Mouse (Mus musculus) gastrocnemius, postnatal 4 days (tissue): ENCODE measurements at regions not wholly inside any gene's neighbourhood (a gene's known extent, or its start where the extent isn't known, plus 50 kb on each side); places are given as distances from the start of the nearest gene placed in this dataset.
"Not testable (repeated sequence)": the region's sequence is repeated elsewhere in the genome, so short reads cannot be mapped to it uniquely, and the experiment has no call there.

Source experiments
- DNase-seq, 2 experiments: peaks; one replicate each; pipeline ENCODE4 v3.0.0; 2021 to 2022; ENCODE audit warnings: low spot score in 2 of 2, mixed read lengths in 2 of 2

- DNase-seq, result no peak
Observed at GRCm38 (mm10) chr7:62179387-62179786, 167.0 kb upstream of the Ndn start.

- no peak for DNase-seq
Observed at GRCm38 (mm10) chr7:62208529-62208928, 137.8 kb upstream of the Ndn start.

DNA sequence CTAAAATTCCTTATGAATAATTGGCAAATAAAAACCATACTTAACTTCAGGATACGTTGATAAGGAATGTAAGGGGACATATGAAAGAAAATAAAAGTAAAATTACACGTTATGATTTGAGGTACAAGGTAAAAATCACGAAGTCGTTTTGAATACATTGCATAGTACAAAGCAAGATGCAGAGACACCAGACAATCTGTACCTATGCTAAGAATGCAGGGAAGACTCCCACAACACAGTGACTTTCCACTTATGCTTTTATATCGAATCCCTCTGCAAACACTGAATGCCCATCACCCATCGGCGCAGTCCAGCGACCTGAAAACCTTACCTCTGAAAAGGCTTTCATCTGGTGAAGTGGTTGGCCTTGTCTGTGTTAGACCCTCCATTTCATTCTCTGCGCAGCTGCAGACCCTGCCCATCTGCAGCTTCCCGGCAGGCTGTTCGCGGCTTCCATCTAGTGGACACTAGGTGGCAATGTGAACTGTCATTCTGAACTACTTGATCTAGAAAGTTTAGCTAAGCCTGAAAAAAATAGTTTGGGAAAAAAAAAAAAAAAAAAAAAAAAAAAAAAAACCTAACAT lies 137.2 kb upstream of the Ndn start:
- DNase-seq, result peak in 1 of 2 experiments; percentile 15

DNA sequence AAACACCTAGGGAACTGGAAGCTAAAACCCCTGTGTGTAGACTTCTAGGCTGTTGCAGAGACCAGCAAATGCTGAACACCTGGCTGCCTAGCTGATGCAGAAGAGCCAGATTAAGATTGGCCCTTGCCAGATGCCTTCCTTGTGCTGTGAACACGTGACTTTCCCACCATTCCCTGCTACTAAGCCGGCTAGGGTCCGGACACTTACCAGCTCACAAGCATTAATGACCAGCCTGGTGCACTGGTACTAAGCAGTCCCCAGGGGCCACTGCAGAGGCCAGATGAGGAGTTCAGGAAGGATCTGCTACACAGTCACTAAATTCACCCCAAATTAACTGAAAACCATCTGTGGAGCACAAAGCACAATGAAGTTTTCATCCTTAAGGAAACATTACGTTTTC lies 121.2 kb upstream of the Ndn start:
- DNase-seq, result no peak

GRCm38 (mm10) chr7:62227727-62228126 lies 118.6 kb upstream of the Ndn start:
- peak in 1 of 2 experiments; percentile 10 for DNase-seq

GRCm38 (mm10) chr7:62230713-62231112 lies 115.7 kb upstream of the Ndn start:
- no peak for DNase-seq

DNA sequence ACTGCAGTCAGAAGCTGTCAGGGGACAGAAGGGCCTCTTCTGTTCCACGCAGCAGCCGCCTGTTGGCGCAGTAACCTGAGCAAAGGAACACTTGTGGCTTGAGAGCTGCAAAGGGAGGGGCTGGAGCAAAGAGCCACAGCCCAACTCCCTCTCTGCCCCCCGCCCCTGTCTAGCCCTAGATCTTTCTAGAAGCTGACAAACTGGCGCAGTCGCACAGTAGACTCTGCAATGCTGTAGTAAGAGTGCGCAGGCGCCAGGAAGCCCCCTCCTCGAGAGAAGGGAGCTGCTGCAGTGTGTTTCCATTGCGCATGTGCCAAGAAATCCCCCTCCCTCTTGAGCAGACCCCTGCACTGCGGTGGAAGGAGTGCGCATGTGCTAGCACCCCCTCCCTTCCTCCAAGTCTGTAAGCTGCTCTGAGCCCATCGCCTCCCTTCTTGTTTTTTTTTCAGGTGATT lies 115.2 kb upstream of the Ndn start:
- DNase-seq, result peak in 1 of 2 experiments; percentile 35

DNA sequence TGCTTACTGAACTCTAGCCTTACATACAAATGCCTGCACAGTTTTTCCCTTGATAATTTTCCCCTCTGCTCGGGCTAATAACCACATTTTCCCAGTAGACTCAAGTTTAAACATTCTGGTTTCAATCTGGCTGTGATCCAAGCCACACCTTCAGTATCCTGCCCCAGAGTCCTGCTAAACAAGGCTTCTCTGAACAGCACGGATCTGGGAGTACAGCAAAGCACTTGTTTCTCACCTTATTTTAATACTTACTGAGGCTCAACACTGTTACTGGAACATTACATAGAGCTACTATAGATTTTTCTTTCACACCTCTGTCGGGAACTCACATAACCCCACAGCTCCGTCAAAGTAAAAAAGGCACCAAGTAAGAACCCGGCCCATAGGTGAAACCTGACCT lies 114.3 kb upstream of the Ndn start:
- no peak for DNase-seq

- DNase-seq, result no peak
Observed at GRCm38 (mm10) chr7:62234037-62234436, 112.3 kb upstream of the Ndn start.

DNA sequence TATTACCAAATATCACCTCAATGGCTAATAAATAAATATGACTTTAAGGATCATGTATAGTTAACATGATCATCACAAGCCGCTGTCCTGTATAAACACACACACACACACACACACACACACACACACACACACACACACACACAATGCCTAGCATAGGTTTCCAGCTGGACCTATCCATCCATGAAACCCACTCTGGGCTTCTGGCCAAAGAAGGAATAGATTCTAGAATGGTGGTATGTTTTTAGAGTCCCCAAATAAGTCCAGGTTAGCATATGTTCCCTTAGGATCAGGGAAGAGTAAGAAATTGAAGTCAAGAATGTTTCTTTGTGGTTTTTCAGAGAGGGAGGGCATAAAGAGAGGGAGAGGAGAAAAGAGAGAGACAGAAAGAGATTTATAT lies 110.6 kb upstream of the Ndn start:
- DNase-seq, result no peak

DNA sequence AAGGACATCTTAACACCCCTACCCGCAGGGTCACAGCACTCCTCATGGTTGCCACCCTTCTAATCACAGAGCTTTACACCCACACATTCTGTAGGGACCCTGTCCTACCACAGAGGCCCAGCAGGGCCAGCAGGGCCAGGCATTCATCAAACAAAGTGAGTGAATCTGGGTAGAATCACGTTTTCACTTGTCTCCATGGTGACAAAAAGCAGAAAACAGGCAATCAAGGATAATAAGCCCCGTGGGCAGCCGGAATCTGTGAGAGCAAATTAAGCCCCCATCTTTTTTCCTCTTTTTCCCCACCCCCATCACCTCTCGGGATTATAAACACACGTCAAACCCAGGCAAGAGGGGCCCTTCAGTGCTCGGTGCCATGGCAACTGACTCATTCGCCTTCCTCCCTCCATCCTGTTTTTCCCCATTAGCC lies 84.7 kb upstream of the Ndn start:
- DNase-seq, result no peak

GRCm38 (mm10) chr7:62262174-62262573 lies 84.2 kb upstream of the Ndn start:
- not testable (repeated sequence) for DNase-seq

DNA sequence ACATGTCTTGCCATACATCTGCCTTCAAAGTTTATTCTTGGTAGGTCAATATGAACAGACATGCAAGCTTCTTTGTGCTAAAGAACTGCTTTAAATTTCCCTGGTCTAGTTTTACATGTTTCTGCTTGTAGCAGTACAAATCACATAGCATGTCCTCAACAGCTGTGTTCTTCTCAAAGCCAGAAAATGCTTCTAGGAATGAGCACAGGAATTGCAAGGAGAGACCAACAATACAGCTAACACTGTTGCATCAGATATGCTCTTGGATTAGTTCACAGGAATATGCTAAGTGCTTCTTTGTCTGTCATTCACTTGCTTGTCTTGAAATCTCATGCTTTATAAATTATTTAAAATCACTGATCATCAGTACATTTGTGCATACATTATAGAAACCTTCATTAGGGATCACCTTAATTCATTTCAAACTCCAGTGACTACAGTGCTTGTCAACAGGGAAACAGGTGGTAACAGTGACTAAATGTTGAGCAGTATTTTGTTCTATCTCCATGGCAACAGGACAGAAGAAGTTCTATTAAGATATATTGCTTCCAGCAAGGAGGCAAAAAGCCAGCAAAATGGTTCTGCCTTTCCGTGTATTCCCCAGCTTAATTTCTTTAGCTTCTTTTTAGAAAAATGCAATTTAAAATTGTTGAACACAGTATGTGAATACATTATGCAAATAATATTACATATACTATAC lies 77.1 kb upstream of the Ndn start:
- no peak for DNase-seq

DNA sequence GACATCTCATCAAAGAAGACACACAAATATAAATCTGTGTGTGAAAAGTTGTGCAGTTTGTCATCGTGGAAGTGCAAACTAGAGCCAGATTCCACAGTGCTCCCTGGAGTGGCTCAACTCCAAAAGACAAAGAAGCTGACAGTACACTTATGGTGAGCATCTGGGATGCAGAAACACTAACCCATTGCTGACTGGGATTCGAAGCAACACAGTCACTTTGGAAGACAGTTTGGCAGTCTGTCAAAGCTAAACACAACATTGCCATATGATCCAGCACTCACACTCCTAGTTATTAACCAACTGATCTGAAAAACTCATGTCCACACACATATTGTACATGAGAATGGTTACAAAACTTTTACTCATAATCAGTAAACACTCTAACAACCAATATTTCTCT lies 70.2 kb upstream of the Ndn start:
- no peak for DNase-seq

GRCm38 (mm10) chr7:62278492-62278891 lies 67.9 kb upstream of the Ndn start:
- DNase-seq, result no peak

DNA sequence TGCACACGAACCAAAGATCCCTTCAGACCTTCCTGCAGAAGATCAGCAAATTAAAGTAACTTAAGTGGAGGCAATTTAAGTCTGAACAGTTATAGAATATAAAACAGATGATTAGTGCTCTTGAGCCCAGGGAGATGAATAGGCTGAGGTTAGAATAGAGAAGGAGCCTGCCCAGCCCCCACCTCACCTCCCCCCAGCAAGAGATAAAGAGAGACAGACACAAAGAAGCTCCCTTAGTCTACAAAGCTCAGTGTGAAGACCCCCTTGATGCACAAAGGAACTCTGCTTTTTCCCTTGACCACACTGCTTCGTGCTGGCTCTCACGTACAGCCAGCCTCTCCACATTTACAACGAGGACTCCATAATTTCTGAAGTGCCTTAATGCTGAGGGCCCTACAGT lies 67.3 kb upstream of the Ndn start:
- no peak for DNase-seq
